Mouse (Mus musculus): ENCODE data around the gene Vezf1. TPM values are rescaled to one million over a fixed set of nuclear protein-coding genes. Genes with fewer than 3 reads are reported as not detected.

Vezf1 gene
- polyA plus RNA-seq, 1 experiment from 2014 or later = 32.3 TPM

- Histone ChIP-seq H3K4me2 (ENCODE audit: low read length) (no peak overlapping the region), H3K27ac (ENCODE audit: low read depth, low read length) (0 out of 2 replicates have a peak overlapping the region, but pooled peaks have one; percentile 21), H3K36me3 (ENCODE audit: control insufficient read depth, insufficient read depth, low read length) (no peaks in the 10 kb centered on the region), H3K4me1 (ENCODE audit: control insufficient read depth, insufficient read depth, low read depth, low read length) (peaks cover 2% of the 10 kb centered on the region; the same call in 1 of the 2 replicates), H3K27me3 (replicated peaks; ENCODE audit: control insufficient read depth, insufficient read depth, low read length) (no peaks in the 10 kb centered on the region), H3K9ac (ENCODE audit: low read depth, low read length) (no peak overlapping the region), H3K9me3 (ENCODE audit: control insufficient read depth, low read length) (no peaks in the 10 kb centered on the region), H3K4me3 (ENCODE audit: low read length) (no peak overlapping the region)
- WGBS = 53% methylated on average over 5 of the region's 7 CpGs
- no peak for ATAC-seq
Measured at GRCm38 (mm10) chr11:88125483-88125882, 57.4 kb downstream of the Vezf1 start.

GRCm38 (mm10) chr11:88126306-88126793, 58.3 kb downstream of the Vezf1 start:
- H3K4me3 ChIP-seq (ENCODE audit: low read length) = no peak overlapping the region
- ATAC-seq = peak; percentile 89
- H3K36me3 ChIP-seq (ENCODE audit: control insufficient read depth, insufficient read depth, low read length) = no peaks in the 10 kb centered on the region
- H3K9ac ChIP-seq (ENCODE audit: low read depth, low read length) = no peak overlapping the region
- peak overlapping the region; percentile 60 for H3K27ac ChIP-seq (ENCODE audit: low read depth, low read length)
- no peaks in the 10 kb centered on the region for H3K9me3 ChIP-seq (ENCODE audit: control insufficient read depth, low read length)
- WGBS = 23% methylated on average over 5 of the region's 5 CpGs
- no peak overlapping the region for H3K4me2 ChIP-seq (ENCODE audit: low read length)
- no peaks in the 10 kb centered on the region for H3K27me3 ChIP-seq (replicated peaks; ENCODE audit: control insufficient read depth, insufficient read depth, low read length)
- peaks cover 2% of the 10 kb centered on the region; the same call in 1 of the 2 replicates for H3K4me1 ChIP-seq (ENCODE audit: control insufficient read depth, insufficient read depth, low read depth, low read length)

GRCm38 (mm10) chr11:88128461-88128860, 60.4 kb downstream of the Vezf1 start:
- no peak for ATAC-seq
- Histone ChIP-seq H3K4me2 (ENCODE audit: low read length) (no peak overlapping the region), H3K27me3 (replicated peaks; ENCODE audit: control insufficient read depth, insufficient read depth, low read length) (no peaks in the 10 kb centered on the region), H3K9ac (ENCODE audit: low read depth, low read length) (no peak overlapping the region), H3K27ac (ENCODE audit: low read depth, low read length) (no peak overlapping the region), H3K4me1 (ENCODE audit: control insufficient read depth, insufficient read depth, low read depth, low read length) (peaks cover 2% of the 10 kb centered on the region; the same call in 1 of the 2 replicates), H3K4me3 (ENCODE audit: low read length) (no peak overlapping the region), H3K36me3 (ENCODE audit: control insufficient read depth, insufficient read depth, low read length) (no peaks in the 10 kb centered on the region), H3K9me3 (ENCODE audit: control insufficient read depth, low read length) (no peaks in the 10 kb centered on the region)
- WGBS = 95% methylated on average over 9 of the region's 9 CpGs

- no peaks in the 10 kb centered on the region for H3K36me3 ChIP-seq (ENCODE audit: control insufficient read depth, insufficient read depth, low read length)
- H3K4me2 ChIP-seq (ENCODE audit: low read length) = no peak overlapping the region
- ATAC-seq = no peak
- no peak overlapping the region for H3K27ac ChIP-seq (ENCODE audit: low read depth, low read length)
- WGBS = 53% methylated on average over 3 of the region's 3 CpGs
- no peak overlapping the region for H3K9ac ChIP-seq (ENCODE audit: low read depth, low read length)
- H3K27me3 ChIP-seq (replicated peaks; ENCODE audit: control insufficient read depth, insufficient read depth, low read length) = no peaks in the 10 kb centered on the region
- peaks cover 2% of the 10 kb centered on the region; the same call in 1 of the 2 replicates for H3K4me1 ChIP-seq (ENCODE audit: control insufficient read depth, insufficient read depth, low read depth, low read length)
- no peak overlapping the region for H3K4me3 ChIP-seq (ENCODE audit: low read length)
- no peaks in the 10 kb centered on the region for H3K9me3 ChIP-seq (ENCODE audit: control insufficient read depth, low read length)
Measured at GRCm38 (mm10) chr11:88129281-88129680, 61.2 kb downstream of the Vezf1 start.

GRCm38 (mm10) chr11:88129935-88130334, 61.9 kb downstream of the Vezf1 start:
- Histone ChIP-seq H3K27ac (ENCODE audit: low read depth, low read length) (no peak overlapping the region), H3K36me3 (ENCODE audit: control insufficient read depth, insufficient read depth, low read length) (no peaks in the 10 kb centered on the region), H3K4me1 (ENCODE audit: control insufficient read depth, insufficient read depth, low read depth, low read length) (peaks cover 2% of the 10 kb centered on the region; the same call in 1 of the 2 replicates), H3K9me3 (ENCODE audit: control insufficient read depth, low read length) (no peaks in the 10 kb centered on the region), H3K27me3 (replicated peaks; ENCODE audit: control insufficient read depth, insufficient read depth, low read length) (no peaks in the 10 kb centered on the region), H3K4me2 (ENCODE audit: low read length) (no peak overlapping the region), H3K4me3 (ENCODE audit: low read length) (no peak overlapping the region), H3K9ac (ENCODE audit: low read depth, low read length) (no peak overlapping the region)
- WGBS = 89% methylated on average over 10 of the region's 10 CpGs
- ATAC-seq = no peak

GRCm38 (mm10) chr11:88131847-88132246, 63.8 kb downstream of the Vezf1 start:
- Histone ChIP-seq H3K4me1 (ENCODE audit: control insufficient read depth, insufficient read depth, low read depth, low read length) (no peaks in the 10 kb centered on the region; the same call in 1 of the 2 replicates), H3K4me3 (ENCODE audit: low read length) (no peak overlapping the region), H3K27ac (ENCODE audit: low read depth, low read length) (no peak overlapping the region), H3K9ac (ENCODE audit: low read depth, low read length) (no peak overlapping the region), H3K4me2 (ENCODE audit: low read length) (no peak overlapping the region), H3K27me3 (replicated peaks; ENCODE audit: control insufficient read depth, insufficient read depth, low read length) (no peaks in the 10 kb centered on the region), H3K9me3 (ENCODE audit: control insufficient read depth, low read length) (no peaks in the 10 kb centered on the region), H3K36me3 (ENCODE audit: control insufficient read depth, insufficient read depth, low read length) (no peaks in the 10 kb centered on the region)
- WGBS = 65% methylated on average over 8 of the region's 8 CpGs
- ATAC-seq = no peak; the same call in 1 of the 2 replicates

Other genes starting within 250 kb of the Vezf1 start
- 2.3 and 4.5 TPM in 2 replicates for gene Lpo, start 240.0 kb upstream of the Vezf1 start, polyA plus RNA-seq (2015; fragmentation: Nextera tagmentation; extraction: Ambion mirVana)
- gene Mks1, start 215.1 kb upstream of the Vezf1 start, polyA plus RNA-seq (2015; fragmentation: Nextera tagmentation; extraction: Ambion mirVana) = 11.3 and 12.2 TPM in 2 replicates
- 0.47 and 1.4 TPM in 2 replicates for gene Epx, start 192.7 kb upstream of the Vezf1 start, polyA plus RNA-seq (2015; fragmentation: Nextera tagmentation; extraction: Ambion mirVana)
- gene Olfr462, start 176.0 kb upstream of the Vezf1 start, polyA plus RNA-seq (2015; fragmentation: Nextera tagmentation; extraction: Ambion mirVana) = not detected in 2 replicates
- gene Olfr463, start 170.9 kb upstream of the Vezf1 start, polyA plus RNA-seq (2015; fragmentation: Nextera tagmentation; extraction: Ambion mirVana) = not detected in 2 replicates
- 0.10 and 0.26 TPM in 2 replicates for gene Olfr464, start 147.3 kb upstream of the Vezf1 start, polyA plus RNA-seq (2015; fragmentation: Nextera tagmentation; extraction: Ambion mirVana)
- 54.5 and 54.6 TPM in 2 replicates for gene Dynll2, start 80.7 kb upstream of the Vezf1 start, polyA plus RNA-seq (2015; fragmentation: Nextera tagmentation; extraction: Ambion mirVana)
- 168 and 190 TPM in 2 replicates for gene Srsf1, start 20.9 kb upstream of the Vezf1 start, polyA plus RNA-seq (2015; fragmentation: Nextera tagmentation; extraction: Ambion mirVana)
- gene Cuedc1, start 29.8 kb downstream of the Vezf1 start, polyA plus RNA-seq (2015; fragmentation: Nextera tagmentation; extraction: Ambion mirVana) = 29.9 and 41.3 TPM in 2 replicates
- gene Mrps23, start 136.1 kb downstream of the Vezf1 start, polyA plus RNA-seq (2015; fragmentation: Nextera tagmentation; extraction: Ambion mirVana) = 61.1 and 68.8 TPM in 2 replicates
- gene Ccdc182, start 225.8 kb downstream of the Vezf1 start, polyA plus RNA-seq (2015; fragmentation: Nextera tagmentation; extraction: Ambion mirVana) = 0.13 TPM in 1 of 2 replicates, not detected in the other

Measured in hindbrain, embryonic 16.5 days (tissue).